Mouse (Mus musculus): ENCODE results near the gene Dpm1.

GRCm38 (mm10) chr2:168198421-168198820, 32.0 kb downstream of the Dpm1 start:
- no peak for TF ChIP-seq CTCF (IDR thresholded peaks at IDR 0.05; ENCODE audit: borderline replicate concordance, insufficient read depth, low read length)
- no peak for TF ChIP-seq POLR2A (IDR thresholded peaks at IDR 0.05; ENCODE audit: low read depth, low read length)

Measured in embryonic fibroblast, embryonic 13.5 days (primary cell).